Mouse (Mus musculus) c-Kit-negative CD71-positive TER-119-positive erythroid progenitor cells, embryonic 14.5 days (primary cell): ENCODE data around the gene Hpdl.
"Not testable (repeated sequence)": the region's sequence is repeated elsewhere in the genome, so short reads cannot be mapped to it uniquely, and the experiment has no call there.

ENCODE experiments used
- DNase-seq: peaks from one replicate; pipeline ENCODE4 v3.0.0-alpha.2; 2013; ENCODE audit warnings: low read depth, low spot score

The Hpdl gene

DNA sequence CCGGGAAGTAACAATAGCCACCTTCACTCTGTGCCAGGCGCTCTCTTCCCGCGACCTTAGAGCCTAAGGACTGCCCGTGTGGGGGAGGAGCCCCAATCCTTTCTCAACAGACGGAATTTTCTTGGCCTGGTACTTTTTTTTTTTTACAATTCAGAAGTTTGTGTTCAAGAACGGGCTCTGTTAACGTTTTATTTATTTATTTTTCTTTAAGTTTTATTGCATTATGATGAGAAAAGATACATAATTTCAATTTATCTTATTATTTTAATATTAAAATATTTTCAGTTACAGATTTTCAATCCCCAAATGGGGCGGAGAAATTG is at the start of gene Hpdl:
TSS of gene Hpdl (minus strand) at position 14 of the 323 bp plus-strand sequence.
- no peak for DNase-seq

DNA sequence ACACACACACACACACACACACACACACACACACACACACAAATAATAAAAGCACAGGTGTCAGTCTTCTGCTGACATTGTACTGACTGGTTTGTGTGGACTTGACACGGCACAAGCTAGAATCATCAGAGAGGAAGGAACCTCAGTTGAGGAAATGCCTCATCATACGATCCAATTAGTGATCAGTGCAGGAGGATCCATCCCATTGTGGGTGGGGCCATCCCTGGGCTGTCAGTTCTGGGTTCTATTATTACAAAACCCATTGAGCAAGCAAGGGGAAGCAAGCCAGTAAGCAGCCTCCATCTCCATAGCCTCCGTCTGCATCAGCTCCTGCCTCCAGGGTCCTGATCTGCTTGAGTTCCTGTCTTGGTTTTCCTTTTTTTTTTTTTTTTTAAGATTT is 48.4 kb upstream of the Hpdl start:
- no peak for DNase-seq

DNA sequence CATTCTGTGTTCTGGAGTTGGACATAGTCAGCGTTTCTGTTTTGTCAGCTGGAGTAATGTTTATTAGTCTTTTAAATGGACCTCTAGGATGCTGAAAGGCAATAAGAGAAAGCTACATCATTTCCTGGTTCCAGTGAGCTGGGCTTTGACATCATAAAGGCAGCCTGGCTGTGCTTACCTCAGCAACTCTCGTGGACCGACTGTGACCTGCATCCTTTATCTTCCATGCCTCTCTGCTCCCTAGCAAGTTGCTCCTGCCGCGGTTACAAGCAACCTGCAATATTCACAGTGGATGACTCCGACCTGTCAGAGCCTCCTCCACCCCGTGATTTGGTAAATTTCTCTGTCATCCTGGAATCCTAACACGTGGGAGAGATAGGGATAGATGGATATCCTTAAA is 40.5 kb upstream of the Hpdl start:
- no peak for DNase-seq

DNA sequence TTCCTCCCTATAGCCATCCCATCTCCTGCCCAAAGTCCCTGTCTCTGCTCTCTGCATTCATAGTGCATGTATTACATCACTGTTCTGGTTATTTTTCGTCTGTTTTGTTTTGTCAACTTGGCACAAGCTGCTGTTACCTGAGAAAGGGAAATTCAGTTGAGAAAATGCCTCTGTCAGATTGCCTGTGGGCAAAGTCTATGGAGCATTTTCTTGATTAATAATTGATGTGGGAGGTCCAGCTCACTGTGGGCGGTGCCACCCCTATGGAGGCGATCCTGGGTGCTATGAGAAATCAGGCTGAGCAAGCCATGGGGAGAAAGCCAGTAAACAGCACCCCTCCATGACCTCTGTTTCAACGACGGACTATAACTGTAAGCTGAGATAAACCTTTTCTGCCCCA is 38.2 kb upstream of the Hpdl start:
- DNase-seq, result no peak

DNA sequence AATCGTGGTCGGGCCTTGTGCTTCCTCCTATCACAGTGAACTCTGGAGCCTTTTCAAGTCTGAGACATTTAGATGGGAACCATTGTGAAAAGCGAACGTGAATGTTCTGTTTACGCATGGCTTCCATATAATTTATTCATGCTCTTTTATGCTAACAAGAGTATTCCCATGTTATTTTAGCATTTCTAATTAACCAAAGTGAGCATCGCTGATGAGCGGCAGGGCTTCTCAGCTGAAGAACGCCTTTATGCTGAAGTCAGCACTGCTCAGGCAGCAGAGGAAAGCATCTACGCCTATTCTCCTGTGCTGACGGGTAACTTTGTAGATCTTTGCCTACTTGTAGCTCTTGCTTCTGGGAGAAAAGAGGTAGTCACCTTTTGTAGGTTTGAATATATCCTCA is 35.7 kb upstream of the Hpdl start:
- DNase-seq, result no peak

DNA sequence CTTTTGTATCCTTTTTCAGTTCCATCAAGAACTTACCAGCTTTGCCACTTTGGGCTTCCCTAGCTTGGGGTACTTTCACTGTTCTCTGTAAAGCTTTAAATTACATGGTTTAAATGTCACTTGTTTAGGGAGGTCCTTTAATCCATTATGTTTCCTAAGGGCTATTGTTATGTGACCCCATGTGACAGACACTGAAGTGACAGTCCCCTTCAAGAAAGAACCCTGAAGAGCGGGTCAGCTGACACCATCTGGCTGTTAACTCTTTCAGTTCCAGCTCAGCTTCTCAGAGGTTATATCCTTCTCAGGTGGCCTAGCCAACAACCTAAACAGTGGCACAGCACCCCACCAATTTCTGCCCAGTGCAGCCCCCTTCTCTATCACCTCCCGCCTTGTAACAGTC is 32.8 kb upstream of the Hpdl start:
- DNase-seq, result no peak

DNA sequence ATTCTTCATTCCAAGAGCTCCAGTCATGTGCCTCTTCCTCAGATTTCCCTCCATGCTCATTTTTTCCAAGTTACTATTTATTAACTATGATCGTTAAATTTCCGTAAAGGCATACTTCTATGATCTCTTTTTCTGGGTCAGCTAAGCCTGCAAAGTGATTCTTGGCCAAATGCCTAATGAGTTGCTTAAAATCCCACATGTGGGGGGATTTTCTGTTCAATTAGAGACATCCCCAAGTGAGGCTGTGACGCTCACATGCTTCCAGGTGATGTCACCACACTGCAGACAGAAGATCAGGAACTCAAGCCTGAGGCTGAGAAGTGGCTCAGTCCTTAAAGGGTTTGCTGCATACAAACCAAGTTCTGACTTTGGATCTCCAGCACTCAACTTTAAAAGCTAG is 28.4 kb upstream of the Hpdl start:
- DNase-seq, result no peak

DNA sequence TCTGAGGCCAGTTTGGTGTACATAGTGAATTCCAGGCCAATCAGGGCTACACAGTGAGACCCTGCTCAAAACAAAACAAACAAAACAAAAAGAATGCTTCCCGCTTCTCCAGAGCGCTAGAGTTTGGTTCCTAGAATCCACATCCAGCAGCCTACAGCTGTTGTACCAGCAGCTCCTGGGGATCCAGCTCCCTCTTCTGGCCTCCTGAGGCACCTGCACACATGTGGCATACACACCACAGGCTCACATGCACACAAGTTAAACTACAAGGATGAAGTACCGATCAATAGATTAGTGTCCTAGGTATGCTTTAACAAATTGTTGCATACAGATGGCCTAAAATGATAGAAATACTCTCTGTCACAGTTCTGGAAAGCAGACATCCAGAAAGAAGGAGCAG is 22.8 kb upstream of the Hpdl start:
- no peak for DNase-seq

DNA sequence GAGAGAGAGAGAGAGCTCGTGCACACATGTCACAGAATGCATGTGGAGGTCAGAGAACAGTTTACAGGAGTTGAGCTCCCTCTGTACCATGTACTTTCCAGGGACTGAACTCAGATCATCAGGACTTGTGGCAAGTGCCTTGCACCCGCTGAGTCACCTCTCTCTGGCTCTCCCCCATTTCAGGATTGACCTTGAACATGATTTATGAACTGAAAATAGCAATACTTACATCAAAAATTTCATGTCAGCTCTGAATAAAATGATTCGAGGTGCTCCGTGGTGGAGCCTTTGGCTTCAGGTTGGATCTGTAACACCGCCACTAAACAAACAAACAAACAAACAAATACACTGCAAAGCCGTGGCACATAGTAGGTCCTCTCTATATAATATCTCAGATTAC is 19.3 kb upstream of the Hpdl start:
- no peak for DNase-seq

DNA sequence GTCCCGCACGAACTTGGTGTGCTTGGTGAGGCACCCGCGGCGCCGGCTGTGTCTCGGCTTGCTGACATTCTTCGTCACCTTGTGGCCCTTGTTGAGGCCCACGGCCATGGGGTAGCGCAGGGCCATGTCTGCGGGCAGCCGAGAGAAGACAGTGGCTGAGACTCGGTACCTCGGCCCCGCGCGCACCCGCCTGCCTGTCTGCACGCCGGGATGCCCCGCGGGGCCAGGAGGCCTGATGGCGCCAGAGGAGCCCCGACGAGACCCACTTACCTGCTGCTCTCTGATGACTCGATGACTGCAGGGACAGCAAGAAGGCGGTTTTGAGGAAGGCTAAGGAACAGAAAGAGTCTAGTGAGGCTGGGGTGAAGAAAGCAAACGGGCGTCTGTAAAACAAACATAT is 18.6 kb upstream of the Hpdl start:
- DNase-seq, result not testable (repeated sequence)

DNA sequence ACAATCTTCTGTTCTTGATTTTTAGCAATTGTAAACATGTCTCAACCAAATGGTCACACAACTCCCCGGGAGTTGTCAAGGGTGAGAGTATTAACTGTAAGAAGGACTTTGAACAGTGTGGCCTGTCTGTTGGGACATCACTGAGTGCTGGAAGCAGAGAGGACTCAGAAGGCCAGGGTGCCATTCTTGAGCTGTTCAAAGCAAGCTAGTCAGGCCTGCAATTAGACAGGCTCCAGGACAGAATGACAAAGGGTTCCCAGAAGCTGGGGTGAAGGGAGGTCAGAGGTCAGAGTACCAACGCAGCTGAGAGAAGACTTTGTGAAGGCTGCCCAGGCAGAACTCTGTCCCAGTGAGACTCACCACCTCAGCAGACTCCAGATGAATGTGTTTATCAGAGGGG is 17.5 kb upstream of the Hpdl start:
- no peak for DNase-seq

DNA sequence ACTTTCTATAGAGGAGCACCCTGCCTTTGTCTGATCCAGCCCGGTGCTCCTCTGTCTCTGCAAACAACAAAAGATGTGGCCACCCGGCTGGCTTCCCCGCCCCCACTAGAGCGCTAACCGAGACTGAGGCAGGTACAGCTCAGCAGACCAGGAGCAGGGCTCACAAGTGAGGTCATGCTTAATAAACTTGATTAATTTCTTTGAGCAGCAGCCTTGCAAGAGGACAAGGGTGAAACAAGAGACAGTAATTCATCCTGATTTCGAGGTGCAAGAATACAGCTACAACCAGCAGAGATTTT is 8.5 kb upstream of the Hpdl start:
- no peak for DNase-seq

DNA sequence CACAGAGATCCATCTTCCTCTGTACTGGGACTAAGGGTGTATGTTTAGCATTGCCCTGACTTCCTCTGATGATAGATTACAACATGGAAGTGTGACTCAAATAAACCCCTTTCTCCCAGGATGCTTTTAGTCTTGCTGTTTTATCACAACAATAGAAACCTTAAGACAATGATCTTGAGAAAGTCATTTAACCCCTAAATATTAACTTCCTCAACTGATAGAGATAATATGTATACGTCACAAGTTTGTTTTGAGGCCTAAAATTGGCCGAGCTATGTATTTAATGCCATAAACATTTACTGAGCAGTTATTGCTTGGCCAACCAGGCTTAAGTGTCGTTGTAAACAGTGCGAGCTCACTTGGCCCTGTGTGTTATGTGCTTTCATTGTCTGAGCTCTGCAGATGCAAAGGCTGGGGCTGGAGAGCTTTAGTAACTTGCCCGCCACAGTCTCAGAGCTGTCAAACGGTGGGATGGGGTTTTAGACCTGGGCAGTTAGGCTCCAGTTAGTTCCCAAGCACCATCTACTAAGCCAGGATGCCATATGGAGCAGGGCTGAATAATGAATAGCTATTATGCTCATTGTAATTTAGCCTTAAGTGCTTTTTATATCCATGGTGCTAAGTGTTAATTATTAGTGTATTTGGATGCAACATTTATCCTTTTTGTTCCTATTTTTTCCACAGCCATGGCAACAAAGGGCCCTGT is 8.0 kb upstream of the Hpdl start:
- no peak for DNase-seq

DNA sequence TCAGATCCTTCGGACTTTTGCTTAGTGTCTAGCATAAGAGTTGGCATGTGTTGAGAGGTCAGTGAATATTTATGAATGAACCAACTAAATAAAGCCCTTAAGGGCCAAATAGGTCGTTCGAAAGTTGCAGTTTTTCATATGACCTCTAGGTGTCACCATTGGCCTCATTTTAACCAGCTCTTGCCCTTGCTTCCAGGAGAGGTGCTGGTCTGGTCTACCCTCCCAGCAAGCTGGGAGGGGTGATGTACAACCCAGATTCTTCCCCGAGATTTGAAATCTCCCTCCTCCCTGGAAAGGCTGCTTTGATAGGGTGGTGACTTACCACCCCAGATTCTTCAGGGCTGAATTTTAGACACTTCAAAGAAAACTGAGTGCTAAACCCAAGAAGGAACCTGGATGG is 6.3 kb upstream of the Hpdl start:
- DNase-seq, result peak; percentile 63

DNA sequence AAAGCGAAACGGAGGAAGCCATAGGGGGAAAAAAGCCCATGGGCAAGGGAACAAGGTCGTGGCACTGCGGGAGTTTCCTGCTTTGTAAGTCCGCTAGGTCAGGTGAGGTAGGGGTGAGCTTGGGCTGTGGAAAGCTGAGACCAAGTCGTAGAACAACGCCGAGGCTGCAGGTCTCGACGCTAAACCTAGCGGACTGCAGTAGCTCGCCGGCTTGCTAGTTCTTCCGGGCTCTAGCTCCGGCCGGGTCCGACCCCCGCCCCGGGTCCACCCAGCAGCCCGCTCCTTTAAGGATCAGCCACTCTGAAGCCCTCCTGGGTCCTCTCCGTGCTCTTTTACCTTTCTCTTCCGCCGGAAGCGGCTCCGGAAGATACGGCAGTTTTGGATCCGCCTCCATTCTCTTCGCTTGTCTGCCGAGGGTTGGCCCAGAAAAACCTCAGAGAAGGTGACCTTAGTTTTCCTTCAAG is 3.1 kb upstream of the Hpdl start:
- no peak for DNase-seq

DNA sequence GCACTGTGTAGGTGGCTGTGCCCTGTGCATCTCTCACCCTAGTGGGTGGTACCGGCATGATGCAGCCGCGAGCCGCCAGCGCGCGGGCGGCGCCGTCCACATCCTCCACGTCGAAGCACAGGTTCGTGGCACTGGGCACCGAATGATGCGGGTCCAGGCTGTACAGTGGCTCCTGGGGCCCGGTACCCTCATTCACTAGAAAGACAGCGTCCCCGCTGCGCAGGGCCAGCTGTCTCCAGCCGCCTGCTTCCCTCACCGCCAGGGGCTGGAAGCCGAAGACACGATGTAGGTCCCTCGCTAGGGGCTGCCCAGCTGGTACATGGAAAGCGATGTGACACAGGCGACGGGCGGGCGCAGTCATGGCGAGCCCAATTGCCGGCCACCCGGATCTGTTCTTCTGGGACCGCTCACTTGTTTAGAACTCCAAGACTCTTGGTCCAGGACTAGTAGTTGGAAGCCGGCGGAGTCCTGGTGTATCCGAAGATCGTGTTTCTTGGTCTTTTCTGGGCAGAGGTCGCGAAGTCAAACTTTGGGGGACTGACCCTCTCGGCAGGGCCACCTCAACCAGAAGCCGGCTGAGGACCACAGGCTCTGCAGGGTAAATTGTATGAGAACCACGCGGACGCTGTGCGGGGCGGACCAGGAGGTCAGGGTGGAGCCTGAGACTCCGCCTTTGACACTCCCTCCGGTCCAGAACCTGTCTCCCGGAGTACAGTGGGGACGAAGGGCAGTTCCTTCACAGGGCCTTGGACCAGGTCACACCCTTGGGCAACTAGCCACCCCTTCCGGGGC is 409 bp downstream of the Hpdl start:
- DNase-seq, result peak; percentile 42

DNA sequence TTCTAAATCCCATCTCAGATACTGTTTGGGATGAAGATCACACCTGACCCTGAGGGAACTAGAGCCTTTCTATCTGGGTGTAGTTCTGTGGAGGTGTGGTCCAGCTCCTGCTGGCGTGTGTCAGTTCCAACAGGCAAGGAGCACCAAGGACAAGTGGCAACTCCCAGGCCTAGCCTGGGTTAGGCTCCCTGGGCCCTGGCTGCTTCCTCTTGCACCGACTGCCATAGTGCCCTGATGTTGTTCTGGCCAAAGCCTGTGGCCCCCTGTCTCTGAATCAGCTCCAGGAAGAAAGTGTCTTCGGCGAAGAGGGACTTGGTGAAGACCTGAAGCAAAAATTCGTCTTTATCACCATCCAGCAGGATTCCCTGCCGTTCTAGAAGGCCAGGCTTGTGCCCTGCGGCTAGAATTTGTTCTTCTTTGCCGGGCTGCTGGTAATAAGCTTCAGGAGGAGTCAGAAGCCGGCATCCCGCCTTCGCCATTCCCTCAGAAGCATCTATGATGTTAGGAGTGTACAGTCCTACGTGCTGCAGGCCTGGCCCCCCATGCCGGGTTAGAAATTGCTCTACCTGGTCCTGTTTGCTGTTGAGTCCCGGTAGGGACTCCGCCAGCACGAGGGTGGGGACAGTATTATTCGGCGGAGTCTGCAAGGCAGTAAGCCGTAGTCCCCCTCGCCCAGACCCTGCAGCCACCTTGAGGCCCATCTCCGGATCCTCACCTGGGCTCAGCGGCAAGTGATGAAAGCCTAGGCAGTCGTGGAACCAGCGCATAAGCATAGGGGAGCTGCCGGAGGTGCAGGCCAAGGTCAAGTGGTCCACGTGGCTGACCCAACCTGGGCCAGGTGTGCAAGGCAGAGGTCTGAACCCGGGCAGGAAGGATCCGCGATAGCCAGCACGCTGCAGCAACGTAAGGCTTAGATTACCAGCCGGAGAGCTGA is 1.3 kb downstream of the Hpdl start:
- DNase-seq, result no peak

DNA sequence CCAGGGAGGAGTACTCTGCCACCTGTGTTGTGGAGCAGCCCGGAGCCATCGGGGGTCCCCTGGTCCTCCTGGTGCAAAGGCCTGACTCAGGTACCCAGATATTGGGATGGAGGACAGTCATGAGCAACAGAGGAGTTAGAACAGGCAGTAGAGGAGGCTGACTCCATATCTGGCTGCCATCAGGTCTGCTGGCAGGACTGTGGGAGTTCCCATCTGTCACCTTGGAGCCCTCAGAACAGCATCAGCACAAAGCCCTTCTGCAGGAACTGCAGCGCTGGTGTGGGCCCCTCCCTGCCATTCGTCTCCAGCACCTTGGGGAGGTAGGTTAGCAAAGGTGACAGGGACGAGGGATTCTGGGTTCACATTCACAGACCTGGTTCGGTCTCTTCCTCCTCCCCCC is 4.0 kb downstream of the Hpdl start:
- no peak for DNase-seq

DNA sequence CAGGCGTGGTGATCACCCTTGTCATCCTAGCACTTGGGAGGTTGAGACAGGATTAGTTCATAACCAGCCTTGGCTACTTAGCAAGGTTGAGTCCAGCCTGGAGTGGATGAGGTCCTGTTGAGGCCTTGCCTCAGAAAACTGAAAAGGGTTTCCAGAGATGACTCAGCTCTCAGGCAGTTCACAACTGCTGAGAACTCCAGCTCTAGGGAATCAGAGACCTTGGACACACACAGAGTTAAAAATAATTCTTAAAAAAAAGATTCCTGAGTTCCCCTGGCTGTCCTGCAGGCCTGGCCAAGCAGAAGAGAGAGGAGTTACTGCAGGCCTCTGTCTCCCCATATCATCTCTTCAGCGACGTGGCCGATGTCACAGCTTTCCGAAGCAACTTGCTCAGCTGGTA is 6.2 kb downstream of the Hpdl start:
- no peak for DNase-seq

DNA sequence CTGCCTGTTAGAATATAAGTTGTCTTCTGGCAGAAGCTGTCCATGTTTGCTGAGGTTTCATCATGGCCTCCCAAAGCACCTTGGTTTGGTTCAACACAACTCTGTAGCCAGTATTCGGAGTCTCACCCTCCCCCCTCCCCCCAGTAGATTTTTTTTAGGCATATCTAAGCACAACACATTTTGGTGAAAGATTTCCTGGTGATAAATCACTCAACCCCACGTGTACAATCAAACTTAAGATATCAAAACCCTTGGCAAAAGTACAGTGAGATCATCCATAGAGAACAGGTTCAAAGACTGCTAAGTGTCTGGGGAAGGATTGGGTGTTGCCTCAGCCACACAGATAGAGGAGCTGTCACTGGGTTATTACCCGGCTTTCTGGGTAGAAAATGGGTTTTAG is 10.5 kb downstream of the Hpdl start:
- DNase-seq, result no peak

DNA sequence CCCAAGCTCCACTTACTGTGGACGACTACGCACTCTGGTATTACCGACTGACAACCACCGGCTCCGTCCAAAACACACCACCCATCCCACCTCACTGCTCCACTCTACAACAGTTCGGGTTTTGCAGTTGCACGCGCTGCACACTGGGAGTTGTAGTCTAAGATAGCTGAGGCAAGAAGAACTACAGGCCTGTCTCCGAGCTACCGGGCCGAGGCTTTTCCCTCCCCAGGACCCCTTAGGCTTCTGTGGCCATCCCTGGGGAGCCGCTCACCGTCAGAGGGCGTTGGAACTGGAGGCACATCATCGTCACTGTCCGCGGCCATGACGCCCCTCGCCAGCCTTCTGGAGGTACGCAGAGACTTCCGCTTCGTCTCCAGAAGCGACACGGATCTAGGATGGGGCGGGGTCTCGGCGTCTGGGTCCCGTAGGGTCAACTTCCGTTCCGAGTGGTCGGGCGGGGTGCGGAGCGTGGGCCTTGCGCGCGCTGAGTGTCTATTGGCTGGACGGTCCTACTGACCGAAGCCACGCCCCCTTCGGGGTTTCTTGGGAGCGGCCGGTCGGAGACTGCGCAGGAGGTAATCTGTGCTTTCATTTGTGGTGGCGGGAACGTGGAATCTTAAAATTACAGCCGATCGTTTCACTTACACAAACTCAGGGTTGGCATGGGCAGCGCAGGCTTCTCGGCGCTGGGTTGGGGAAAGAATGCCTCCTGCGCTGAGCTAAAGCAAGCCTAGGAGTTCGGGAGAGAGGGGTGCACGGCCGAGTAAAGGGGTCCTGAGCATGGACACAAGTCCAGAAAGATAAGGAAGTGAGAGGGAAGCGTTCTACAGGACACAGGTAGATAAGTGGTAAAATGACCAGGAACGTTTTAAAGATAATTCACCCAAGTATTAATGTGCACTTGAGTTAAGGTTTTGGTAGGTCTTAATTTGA is 14.0 kb downstream of the Hpdl start, which contains the start of the genes Toe1 and Mutyh:
TSS of gene Toe1 (minus strand) at position 444 of the 933 bp plus-strand sequence.
TSS of gene Mutyh (plus strand) at position 527 of the 933 bp plus-strand sequence.
- peak; percentile 83 for DNase-seq
